Mouse (Mus musculus) liver, embryonic 11.5 days (tissue): ENCODE measurements at regions not wholly inside any gene's neighbourhood (a gene's known extent, or its start where the extent isn't known, plus 50 kb on each side); places are given as distances from the start of the nearest gene placed in this dataset.

ENCODE experiments used
- ATAC-seq: fragments of 200-750 bp; cut with Nextera tagmentation; replicated peaks from 2 replicates; pipeline ENCODE4 v1.8.0; 2017; ENCODE audit warnings: moderate number of reproducible peaks, mild to moderate bottlenecking, moderate TSS enrichment, moderate library complexity; ENCODE audit not compliant: low FRiP score
- DNase-seq: peaks from one replicate; pipeline ENCODE4 v3.0.0-alpha.2; 2017; ENCODE audit warnings: low spot score
- H3K27ac ChIP-seq: fragments of 300-500 bp; sonication (generic); 2 replicates; pipeline ENCODE4 v1.5.1; 2014; ENCODE audit warnings: mild to moderate bottlenecking, low read depth, low read length, control low read depth
- H3K27me3 ChIP-seq: fragments of 300-500 bp; sonication (generic); replicated peaks from 2 replicates; pipeline ENCODE4 v1.6.1; 2014; ENCODE audit warnings: low read length, mixed read lengths; ENCODE audit not compliant: control insufficient read depth, insufficient read depth
- H3K36me3 ChIP-seq: fragments of 300-500 bp; sonication (generic); 2 replicates; pipeline ENCODE4 v1.6.1; 2014; ENCODE audit warnings: mild to moderate bottlenecking, low read length, moderate library complexity, mixed read lengths; ENCODE audit not compliant: control insufficient read depth, insufficient read depth
- H3K4me1 ChIP-seq: fragments of 300-500 bp; sonication (generic); replicated peaks from 2 replicates; pipeline ENCODE4 v1.6.1; 2014; ENCODE audit warnings: low read length, mixed read lengths; ENCODE audit not compliant: control insufficient read depth, insufficient read depth
- H3K4me2 ChIP-seq: fragments of 300-500 bp; sonication (generic); 2 replicates; pipeline ENCODE4 v1.6.1; 2014; ENCODE audit warnings: mild to moderate bottlenecking, control low read depth, moderate library complexity
- H3K4me3 ChIP-seq: fragments of 300-500 bp; sonication (generic); 2 replicates; pipeline ENCODE4 v1.5.1; 2014; ENCODE audit warnings: low read depth, low read length, control low read depth
- H3K9ac ChIP-seq: fragments of 300-500 bp; sonication (generic); 2 replicates; pipeline ENCODE4 v1.6.1; 2014; ENCODE audit warnings: low read depth, low read length, control low read depth
- H3K9me3 ChIP-seq: fragments of 300-500 bp; sonication (generic); 2 replicates; pipeline ENCODE4 v1.6.1; 2016; ENCODE audit warnings: low read length, inconsistent platforms, mixed read lengths; ENCODE audit not compliant: control insufficient read depth
- WGBS: fragments of 180-500 bp; shearing (Covaris S2); extraction: QIAGEN DNeasy Blood & Tissue Kit; methylation state at CpG from one replicate; pipeline ENCODE4 v1.1.7; 2014; 5-methylcytosine and 5-hydroxymethylcytosine counted together

- H3K4me2 ChIP-seq: no peak overlapping the region
- H3K9me3 ChIP-seq: no peaks in the 10 kb centered on the region
- no peaks in the 10 kb centered on the region for H3K36me3 ChIP-seq
- H3K9ac ChIP-seq: no peak overlapping the region
- WGBS: 44% methylated on average over 2 of the region's 2 CpGs
- no peak for DNase-seq
- H3K27ac ChIP-seq: no peak overlapping the region
- no peak for ATAC-seq
- no peak overlapping the region for H3K4me3 ChIP-seq
- no peaks in the 10 kb centered on the region for H3K27me3 ChIP-seq
- no peaks in the 10 kb centered on the region; the same call in 1 of the 2 replicates for H3K4me1 ChIP-seq
These were observed 209.1 kb upstream of the Nr2f2 start for GRCm38 (mm10) chr7:70575614-70576013.

- Histone ChIP-seq H3K4me2 (no peak overlapping the region), H3K27me3 (no peaks in the 10 kb centered on the region), H3K9ac (no peak overlapping the region), H3K9me3 (no peaks in the 10 kb centered on the region), H3K4me1 (no peaks in the 10 kb centered on the region; the same call in 1 of the 2 replicates), H3K27ac (no peak overlapping the region), H3K36me3 (no peaks in the 10 kb centered on the region), H3K4me3 (no peak overlapping the region)
- 65% methylated on average over 6 of the region's 6 CpGs for WGBS
- DNase-seq (no peak), ATAC-seq (no peak)
These were observed 207.7 kb upstream of the Nr2f2 start for GRCm38 (mm10) chr7:70574194-70574593.

- Histone ChIP-seq H3K9me3 (no peaks in the 10 kb centered on the region), H3K4me2 (no peak overlapping the region), H3K27ac (no peak overlapping the region), H3K9ac (no peak overlapping the region), H3K36me3 (no peaks in the 10 kb centered on the region), H3K4me3 (no peak overlapping the region), H3K4me1 (no peaks in the 10 kb centered on the region), H3K27me3 (no peaks in the 10 kb centered on the region)
- WGBS: 62% methylated on average over 1 of the region's 1 CpGs
- DNase-seq (no peak), ATAC-seq (no peak)
These were observed 198.5 kb upstream of the Nr2f2 start for GRCm38 (mm10) chr7:70565034-70565433.

- Histone ChIP-seq H3K4me1 (no peaks in the 10 kb centered on the region), H3K36me3 (no peaks in the 10 kb centered on the region), H3K9me3 (no peaks in the 10 kb centered on the region), H3K4me2 (no peak overlapping the region), H3K27ac (no peak overlapping the region), H3K27me3 (no peaks in the 10 kb centered on the region), H3K4me3 (no peak overlapping the region), H3K9ac (no peak overlapping the region)
- DNase-seq: no peak
- WGBS: 24% methylated on average over 5 of the region's 5 CpGs
- no peak for ATAC-seq
These were observed 182.5 kb upstream of the Nr2f2 start for GRCm38 (mm10) chr7:70548936-70549450.

GRCm38 (mm10) chr7:70541881-70542665, 175.5 kb upstream of the Nr2f2 start:
- no peak overlapping the region for H3K4me3 ChIP-seq
- H3K27me3 ChIP-seq: no peaks in the 10 kb centered on the region
- H3K4me1 ChIP-seq: no peaks in the 10 kb centered on the region
- no peak overlapping the region for H3K9ac ChIP-seq
- WGBS: 79% methylated on average over 10 of the region's 10 CpGs
- H3K36me3 ChIP-seq: no peaks in the 10 kb centered on the region
- no peak overlapping the region for H3K27ac ChIP-seq
- DNase-seq (no peak), ATAC-seq (no peak)
- no peaks in the 10 kb centered on the region for H3K9me3 ChIP-seq
- no peak overlapping the region for H3K4me2 ChIP-seq

DNA sequence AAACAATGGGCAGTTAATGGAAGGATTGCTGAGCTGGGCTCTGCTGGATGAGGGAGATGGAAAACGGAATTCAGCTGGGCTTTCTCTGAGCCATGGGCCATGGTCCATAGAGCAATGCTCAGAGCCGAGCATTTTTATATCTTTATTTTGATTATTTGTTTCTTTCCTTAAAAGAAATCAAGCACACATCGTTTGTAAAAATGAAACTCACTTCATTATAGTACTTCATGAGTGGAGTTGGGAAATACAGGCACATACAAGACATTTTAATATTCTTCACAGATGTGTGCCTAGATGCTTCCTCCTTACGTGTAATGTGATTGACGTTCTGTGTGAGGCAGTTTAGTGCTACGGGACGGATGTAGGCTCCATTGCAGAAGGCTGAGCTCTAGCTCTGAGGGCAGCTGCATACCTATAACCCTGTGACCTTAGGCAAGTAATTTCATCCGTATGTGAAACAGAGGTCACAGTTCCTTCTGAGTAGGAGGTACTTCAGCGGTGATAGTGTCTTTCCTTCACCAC, 172.6 kb upstream of the Nr2f2 start:
- Histone ChIP-seq H3K4me1 (no peaks in the 10 kb centered on the region), H3K4me2 (no peak overlapping the region), H3K9me3 (no peaks in the 10 kb centered on the region), H3K9ac (no peak overlapping the region), H3K4me3 (no peak overlapping the region), H3K36me3 (no peaks in the 10 kb centered on the region), H3K27me3 (no peaks in the 10 kb centered on the region), H3K27ac (no peak overlapping the region)
- DNase-seq: no peak
- 69% methylated on average over 9 of the region's 9 CpGs for WGBS
- no peak for ATAC-seq

GRCm38 (mm10) chr7:70536046-70536445, 169.5 kb upstream of the Nr2f2 start:
- Histone ChIP-seq H3K4me2 (no peak overlapping the region), H3K4me1 (no peaks in the 10 kb centered on the region), H3K27ac (no peak overlapping the region), H3K36me3 (no peaks in the 10 kb centered on the region), H3K27me3 (no peaks in the 10 kb centered on the region), H3K9me3 (no peaks in the 10 kb centered on the region), H3K9ac (no peak overlapping the region), H3K4me3 (no peak overlapping the region)
- DNase-seq: no peak
- no peak for ATAC-seq
- WGBS: 69% methylated on average over 6 of the region's 6 CpGs

- no peak overlapping the region for H3K27ac ChIP-seq
- no peaks in the 10 kb centered on the region for H3K36me3 ChIP-seq
- no peaks in the 10 kb centered on the region for H3K9me3 ChIP-seq
- no peaks in the 10 kb centered on the region for H3K4me1 ChIP-seq
- no peaks in the 10 kb centered on the region for H3K27me3 ChIP-seq
- no peak overlapping the region for H3K4me3 ChIP-seq
- DNase-seq: no peak
- no peak overlapping the region for H3K4me2 ChIP-seq
- no peak overlapping the region for H3K9ac ChIP-seq
- WGBS: 69% methylated on average over 1 of the region's 1 CpGs
- ATAC-seq: no peak
These were observed 167.0 kb upstream of the Nr2f2 start for GRCm38 (mm10) chr7:70533552-70533951.

GRCm38 (mm10) chr7:70527921-70528320, 161.4 kb upstream of the Nr2f2 start:
- ATAC-seq: no peak
- H3K4me2 ChIP-seq: no peak overlapping the region
- H3K27ac ChIP-seq: no peak overlapping the region
- H3K4me3 ChIP-seq: no peak overlapping the region
- WGBS: 85% methylated on average over 4 of the region's 4 CpGs
- no peaks in the 10 kb centered on the region for H3K4me1 ChIP-seq
- no peaks in the 10 kb centered on the region for H3K36me3 ChIP-seq
- no peaks in the 10 kb centered on the region for H3K27me3 ChIP-seq
- DNase-seq: no peak
- H3K9ac ChIP-seq: no peak overlapping the region
- H3K9me3 ChIP-seq: no peaks in the 10 kb centered on the region
